In genomic region chr19:48204892-48205761, GRCm38 (mm10) we compare ENCODE assay signal across 7 mouse cellular contexts. TPM values are rescaled to one million over a fixed set of nuclear protein-coding genes. Genes with fewer than 3 reads are reported as not detected.
A peak's percentile ranks its signal among the peaks of the same experiment; 100 is the strongest.
DNase-seq lines count a peak whose midpoint lies in the region; ATAC-seq lines count a peak whose summit lies in the region.

No protein-coding gene starts in this region.

- no peak for DNase-seq in lung, postnatal 10 days
- DNase-seq in left cerebral cortex, adult 8-10 months (ENCODE audit: low spot score in 2 of 2): peak; percentile 42
- no peak for DNase-seq in c-Kit-positive CD71-positive TER-119-positive erythroid progenitor cells, embryonic 14.5 days (ENCODE audit: low spot score)
- DNase-seq in adrenal gland, adult 8-10 months: no peak

- no peaks in the 10 kb centered on the region for H3K36me3 ChIP-seq in lung, embryonic 16.5 days (ENCODE audit: control insufficient read depth, insufficient read depth, low read length)
- H3K36me3 ChIP-seq in forebrain, embryonic 13.5 days (ENCODE audit: poor library complexity, severe bottlenecking): no peaks in the 10 kb centered on the region
- H3K36me3 ChIP-seq in neural tube, embryonic 12.5 days: no peaks in the 10 kb centered on the region

- H3K4me1 ChIP-seq in lung, embryonic 16.5 days (replicated peaks; ENCODE audit: control insufficient read depth, insufficient read depth, low read length): peaks cover 8% of the 10 kb centered on the region
- H3K4me1 ChIP-seq in forebrain, embryonic 13.5 days: peaks cover 48% of the 10 kb centered on the region
- peaks cover 25% of the 10 kb centered on the region for H3K4me1 ChIP-seq in neural tube, embryonic 12.5 days

- peak overlapping the region; percentile 48 for H3K4me3 ChIP-seq in lung, embryonic 16.5 days (ENCODE audit: low read length)
- H3K4me3 ChIP-seq in forebrain, embryonic 13.5 days: peak overlapping the region; percentile 63
- H3K4me3 ChIP-seq in neural tube, embryonic 12.5 days: peak overlapping the region; percentile 67

- H3K27me3 ChIP-seq in lung, embryonic 16.5 days (ENCODE audit: control insufficient read depth, insufficient read depth, low read depth, low read length): peaks cover 53% of the 10 kb centered on the region
- peaks cover 39% of the 10 kb centered on the region for H3K27me3 ChIP-seq in forebrain, embryonic 13.5 days
- H3K27me3 ChIP-seq in neural tube, embryonic 12.5 days (replicated peaks): peaks cover 17% of the 10 kb centered on the region

- H3K9ac ChIP-seq in lung, embryonic 16.5 days (ENCODE audit: low read length): no peak overlapping the region
- peak overlapping the region; percentile 74 for H3K9ac ChIP-seq in forebrain, embryonic 13.5 days
- peak overlapping the region; percentile 72 for H3K9ac ChIP-seq in neural tube, embryonic 12.5 days

- H3K9me3 ChIP-seq in lung, embryonic 16.5 days (ENCODE audit: control insufficient read depth, low read length): no peaks in the 10 kb centered on the region
- no peaks in the 10 kb centered on the region for H3K9me3 ChIP-seq in forebrain, embryonic 13.5 days (replicated peaks)
- no peaks in the 10 kb centered on the region for H3K9me3 ChIP-seq in neural tube, embryonic 12.5 days

- H3K27ac ChIP-seq in lung, embryonic 16.5 days (ENCODE audit: low read length): no peak overlapping the region
- H3K27ac ChIP-seq in forebrain, embryonic 13.5 days: no peak overlapping the region; the same call in 1 of the 2 replicates
- no peak overlapping the region for H3K27ac ChIP-seq in neural tube, embryonic 12.5 days

- peak; percentile 36 for ATAC-seq in lung, embryonic 16.5 days (ENCODE audit: low read depth)
- peak; percentile 44 for ATAC-seq in forebrain, embryonic 13.5 days
- peak; percentile 48 for ATAC-seq in neural tube, embryonic 12.5 days (ENCODE audit: low FRiP score, low read depth)

- H3K4me2 ChIP-seq in lung, embryonic 16.5 days (ENCODE audit: low read depth, low read length): peak overlapping the region; percentile 91
- H3K4me2 ChIP-seq in forebrain, embryonic 13.5 days: peak overlapping the region; percentile 99
- peak overlapping the region; percentile 99 for H3K4me2 ChIP-seq in neural tube, embryonic 12.5 days (replicated peaks)

- under 1% methylated on average over 48 of the region's 62 CpGs for WGBS in lung, embryonic 16.5 days
- WGBS in forebrain, embryonic 13.5 days: 1% methylated on average over 43 of the region's 62 CpGs
- WGBS in neural tube, embryonic 12.5 days: under 1% methylated on average over 53 of the region's 62 CpGs

RNA-seq across cellular contexts. Expression of gene Sorcs3, which starts 0.7 kb away (rescaled TPM):
- polyA plus RNA-seq in lung, embryonic 16.5 days (2015; fragmentation: Nextera tagmentation; extraction: Ambion mirVana): 0.16 and 0.20 TPM in 2 replicates
- polyA plus RNA-seq in forebrain, embryonic 13.5 days (2015; fragmentation: Nextera tagmentation; extraction: Ambion mirVana): 3.8 and 5.3 TPM in 2 replicates
- 10 to 100 TPM; 35.3 to 41.6 (median 38.0) TPM for total RNA-seq in left cerebral cortex, adult 8-10 months (2022)
- 9.3 and 11.1 TPM in 2 replicates for polyA plus RNA-seq in neural tube, embryonic 12.5 days (2016; fragmentation: Nextera tagmentation; extraction: Ambion mirVana)
- under 1 TPM in 1 of 4 experiments, not detected in 3; 0.20 TPM for total RNA-seq in adrenal gland, adult 8-10 months (2022)

Comparison
In these comparisons a context has a peak if more than half of its experiments do, and no peak if none do; other contexts are left out.
1. DNase-seq: peak in left cerebral cortex, adult 8-10 months (2 of 2); none in lung, postnatal 10 days (single experiment), c-Kit-positive CD71-positive TER-119-positive erythroid progenitor cells, embryonic 14.5 days (single experiment) and adrenal gland, adult 8-10 months (single experiment).
2. Peak in every context shown above with its lines, with median percentiles within 50 percentile points of each other: ATAC-seq, H3K4me2 ChIP-seq and H3K4me3 ChIP-seq.